Mouse (Mus musculus): ENCODE data around the gene Dffa. TPM values are rescaled to one million over a fixed set of nuclear protein-coding genes. Genes with fewer than 3 reads are reported as not detected.

Gene Dffa
- 22.8 and 23.3 TPM in 2 replicates for polyA plus RNA-seq (2015; fragmentation: Nextera tagmentation; extraction: Ambion mirVana)

DNA sequence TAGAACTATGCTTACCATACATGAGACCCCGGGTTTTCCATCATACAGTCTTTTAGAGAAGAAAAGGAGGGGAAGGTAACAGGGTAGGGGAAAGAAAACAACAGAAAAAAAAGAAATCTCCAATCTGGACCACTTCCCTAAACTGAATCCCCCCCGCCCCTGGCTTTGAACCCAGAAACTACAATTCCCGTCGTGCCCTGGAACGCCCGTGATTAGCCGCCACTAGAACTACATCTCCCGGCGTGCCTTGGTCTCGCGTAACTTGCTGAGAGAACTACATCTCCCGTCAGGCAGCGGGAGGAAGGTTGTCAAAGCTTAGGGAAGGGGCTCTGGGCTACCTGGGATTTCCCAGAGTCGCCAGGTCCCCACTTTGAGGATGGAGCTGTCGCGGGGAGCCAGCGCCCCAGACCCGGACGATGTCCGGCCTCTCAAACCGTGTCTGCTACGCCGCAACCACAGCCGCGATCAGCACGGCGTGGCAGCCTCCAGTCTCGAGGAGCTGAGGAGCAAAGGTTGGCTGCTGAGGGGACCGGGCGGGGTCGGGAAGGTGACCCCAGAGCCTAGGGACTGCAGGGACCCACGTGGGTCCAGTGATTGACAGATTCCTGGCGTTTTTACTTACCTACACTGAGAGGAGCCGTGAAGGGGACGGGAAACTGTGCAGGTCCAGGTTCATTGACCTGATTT lies at the start of gene Dffa:
Dffa (plus strand) TSS at position 272 of the 687 bp plus-strand sequence.
- Histone ChIP-seq H3K9me3 (replicated peaks; ENCODE audit: control insufficient read depth, low read length, poor library complexity, severe bottlenecking) (no peaks in the 10 kb centered on the region), H3K4me2 (ENCODE audit: low read length) (peak within 1 kb of the TSS; percentile 72), H3K27me3 (ENCODE audit: control insufficient read depth, insufficient read depth, low read depth, low read length) (no peaks in the 10 kb centered on the region), H3K27ac (ENCODE audit: low read length) (peak within 1 kb of the TSS; percentile 66), H3K36me3 (ENCODE audit: control insufficient read depth, insufficient read depth, low read length) (no peaks in the 10 kb centered on the region), H3K9ac (ENCODE audit: low read depth, low read length) (peak within 1 kb of the TSS; percentile 91), H3K4me1 (ENCODE audit: control insufficient read depth, insufficient read depth, low read length) (peaks cover 7% of the 10 kb centered on the region), H3K4me3 (ENCODE audit: low read depth, low read length) (peak within 1 kb of the TSS; percentile 84)
- WGBS: under 1% methylated on average over 35 of the region's 35 CpGs
- ATAC-seq: peak; percentile 91

DNA sequence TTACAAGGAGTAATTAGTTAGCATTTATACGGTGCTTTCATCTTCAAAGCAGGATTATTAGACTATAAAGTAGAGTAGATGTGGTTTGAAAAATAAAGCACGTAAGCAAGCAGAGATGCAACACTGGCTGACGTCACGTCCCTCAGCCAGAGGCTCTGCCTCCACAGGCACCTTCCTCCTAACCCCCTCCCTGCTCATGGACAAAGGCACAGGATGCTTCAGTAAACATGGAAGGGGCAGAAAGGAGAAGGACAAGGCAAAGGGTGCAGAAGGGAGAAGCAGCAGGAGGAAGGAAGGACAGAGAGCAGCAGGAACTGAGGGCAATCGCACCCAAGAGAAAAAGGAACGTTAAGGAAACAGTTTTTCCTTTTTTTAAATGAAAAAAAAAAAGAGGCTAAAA lies 48.1 kb upstream of the Dffa start:
- WGBS: 47% methylated on average over 6 of the region's 6 CpGs
- H3K36me3 ChIP-seq (ENCODE audit: control insufficient read depth, insufficient read depth, low read length): no peaks in the 10 kb centered on the region

DNA sequence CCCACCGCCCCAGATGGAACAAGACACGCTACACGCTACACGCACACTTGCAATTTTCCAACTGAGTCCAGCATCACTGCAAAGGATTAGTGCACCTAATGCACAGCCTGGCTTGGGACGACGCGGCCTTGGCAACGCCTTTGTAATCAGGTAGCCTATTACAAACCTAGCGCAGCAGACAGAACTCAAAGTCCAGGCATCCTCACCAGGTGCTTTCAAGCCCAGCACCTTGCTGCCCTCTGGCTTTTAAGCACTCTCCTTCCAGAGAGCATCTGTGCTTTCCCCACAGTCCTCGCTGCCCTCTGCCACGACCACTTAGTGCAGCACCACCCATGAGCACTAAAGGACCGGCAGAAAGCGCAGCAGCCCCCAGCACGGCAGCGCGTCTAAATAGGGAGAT lies 47.0 kb upstream of the Dffa start:
- no peaks in the 10 kb centered on the region for H3K27me3 ChIP-seq (ENCODE audit: control insufficient read depth, insufficient read depth, low read depth, low read length)
- WGBS: 68% methylated on average over 16 of the region's 16 CpGs
- H3K4me2 ChIP-seq (ENCODE audit: low read length): no peak overlapping the region
- H3K36me3 ChIP-seq (ENCODE audit: control insufficient read depth, insufficient read depth, low read length): no peaks in the 10 kb centered on the region
- H3K9me3 ChIP-seq (replicated peaks; ENCODE audit: control insufficient read depth, low read length, poor library complexity, severe bottlenecking): no peaks in the 10 kb centered on the region
- ATAC-seq: no peak
- peak overlapping the region; percentile 32; the same call in 1 of the 2 replicates for H3K9ac ChIP-seq (ENCODE audit: low read depth, low read length)
- no peak overlapping the region for H3K27ac ChIP-seq (ENCODE audit: low read length)
- no peak overlapping the region for H3K4me3 ChIP-seq (ENCODE audit: low read depth, low read length)
- peaks cover 21% of the 10 kb centered on the region for H3K4me1 ChIP-seq (ENCODE audit: control insufficient read depth, insufficient read depth, low read length)

More for the DNA sequence above, 48.1 kb upstream of the Dffa start:
- no peak overlapping the region for H3K9ac ChIP-seq (ENCODE audit: low read depth, low read length)
- H3K4me1 ChIP-seq (ENCODE audit: control insufficient read depth, insufficient read depth, low read length): peaks cover 15% of the 10 kb centered on the region
- no peak overlapping the region for H3K4me3 ChIP-seq (ENCODE audit: low read depth, low read length)
- no peaks in the 10 kb centered on the region for H3K9me3 ChIP-seq (replicated peaks; ENCODE audit: control insufficient read depth, low read length, poor library complexity, severe bottlenecking)
- H3K27ac ChIP-seq (ENCODE audit: low read length): no peak overlapping the region
- no peaks in the 10 kb centered on the region for H3K27me3 ChIP-seq (ENCODE audit: control insufficient read depth, insufficient read depth, low read depth, low read length)
- ATAC-seq: no peak
- H3K4me2 ChIP-seq (ENCODE audit: low read length): no peak overlapping the region

- Histone ChIP-seq H3K4me2 (ENCODE audit: low read length) (no peak overlapping the region), H3K4me3 (ENCODE audit: low read depth, low read length) (no peak overlapping the region), H3K27me3 (ENCODE audit: control insufficient read depth, insufficient read depth, low read depth, low read length) (no peaks in the 10 kb centered on the region), H3K9me3 (replicated peaks; ENCODE audit: control insufficient read depth, low read length, poor library complexity, severe bottlenecking) (no peaks in the 10 kb centered on the region), H3K9ac (ENCODE audit: low read depth, low read length) (no peak overlapping the region), H3K36me3 (ENCODE audit: control insufficient read depth, insufficient read depth, low read length) (no peaks in the 10 kb centered on the region), H3K4me1 (ENCODE audit: control insufficient read depth, insufficient read depth, low read length) (peaks cover 21% of the 10 kb centered on the region), H3K27ac (ENCODE audit: low read length) (no peak overlapping the region)
- WGBS: 55% methylated on average over 14 of the region's 14 CpGs
- ATAC-seq: no peak
Measured at GRCm38 (mm10) chr4:149057470-149057869, 46.5 kb upstream of the Dffa start.

- Histone ChIP-seq H3K9me3 (replicated peaks; ENCODE audit: control insufficient read depth, low read length, poor library complexity, severe bottlenecking) (no peaks in the 10 kb centered on the region), H3K9ac (ENCODE audit: low read depth, low read length) (no peak overlapping the region), H3K4me2 (ENCODE audit: low read length) (no peak overlapping the region), H3K4me3 (ENCODE audit: low read depth, low read length) (no peak overlapping the region), H3K4me1 (ENCODE audit: control insufficient read depth, insufficient read depth, low read length) (peaks cover 21% of the 10 kb centered on the region), H3K27ac (ENCODE audit: low read length) (no peak overlapping the region), H3K36me3 (ENCODE audit: control insufficient read depth, insufficient read depth, low read length) (no peaks in the 10 kb centered on the region), H3K27me3 (ENCODE audit: control insufficient read depth, insufficient read depth, low read depth, low read length) (no peaks in the 10 kb centered on the region)
- WGBS: 59% methylated on average over 7 of the region's 7 CpGs
- no peak for ATAC-seq
Measured at GRCm38 (mm10) chr4:149058298-149058697, 45.6 kb upstream of the Dffa start.

GRCm38 (mm10) chr4:149059713-149060112 lies 44.2 kb upstream of the Dffa start:
- no peaks in the 10 kb centered on the region for H3K36me3 ChIP-seq (ENCODE audit: control insufficient read depth, insufficient read depth, low read length)
- H3K4me1 ChIP-seq (ENCODE audit: control insufficient read depth, insufficient read depth, low read length): peaks cover 21% of the 10 kb centered on the region
- H3K9me3 ChIP-seq (replicated peaks; ENCODE audit: control insufficient read depth, low read length, poor library complexity, severe bottlenecking): no peaks in the 10 kb centered on the region
- no peak for ATAC-seq
- no peak overlapping the region for H3K9ac ChIP-seq (ENCODE audit: low read depth, low read length)
- no peaks in the 10 kb centered on the region for H3K27me3 ChIP-seq (ENCODE audit: control insufficient read depth, insufficient read depth, low read depth, low read length)
- H3K27ac ChIP-seq (ENCODE audit: low read length): no peak overlapping the region
- H3K4me3 ChIP-seq (ENCODE audit: low read depth, low read length): no peak overlapping the region
- no peak overlapping the region for H3K4me2 ChIP-seq (ENCODE audit: low read length)
- 90% methylated on average over 9 of the region's 9 CpGs for WGBS

DNA sequence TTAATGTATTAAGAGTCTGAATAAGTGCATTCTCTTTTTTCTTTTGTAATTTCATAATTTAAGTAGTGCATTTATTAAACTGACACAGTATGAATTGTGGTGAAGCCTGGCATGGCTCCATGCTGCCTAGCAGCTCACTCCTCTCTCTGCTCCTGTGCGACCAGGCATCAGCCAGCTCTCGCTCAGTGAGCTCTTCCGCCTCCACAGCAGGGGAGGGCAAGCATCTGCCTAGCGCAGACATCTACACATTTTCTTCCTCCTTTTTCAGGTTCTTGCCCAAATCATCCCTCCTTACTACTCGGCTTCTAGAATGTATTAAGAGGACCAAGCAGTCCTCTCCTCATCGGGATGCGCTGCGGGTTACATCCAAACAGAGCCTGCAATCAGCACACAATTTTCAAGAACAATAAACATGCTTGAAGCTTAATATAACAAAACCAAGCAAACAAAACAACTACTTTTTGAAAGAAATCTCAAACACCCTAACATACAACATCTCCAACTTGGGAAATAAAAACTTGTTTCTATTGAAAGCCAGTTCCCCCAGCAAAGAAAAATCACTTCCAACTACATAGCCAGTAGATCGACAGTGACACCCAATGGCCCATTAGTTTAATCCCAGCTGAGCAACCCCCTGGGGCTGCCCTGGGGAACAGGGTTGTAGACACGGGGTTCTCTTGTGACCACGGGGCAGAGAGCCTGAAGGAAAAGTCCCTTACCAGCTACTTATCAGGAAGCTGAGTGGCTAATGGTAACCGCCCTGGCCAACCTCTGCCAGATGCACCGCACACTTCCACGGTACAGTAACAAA lies 43.1 kb upstream of the Dffa start:
- no peak overlapping the region for H3K9ac ChIP-seq (ENCODE audit: low read depth, low read length)
- no peak overlapping the region for H3K4me2 ChIP-seq (ENCODE audit: low read length)
- H3K4me1 ChIP-seq (ENCODE audit: control insufficient read depth, insufficient read depth, low read length): peaks cover 18% of the 10 kb centered on the region
- no peaks in the 10 kb centered on the region for H3K27me3 ChIP-seq (ENCODE audit: control insufficient read depth, insufficient read depth, low read depth, low read length)
- no peaks in the 10 kb centered on the region for H3K9me3 ChIP-seq (replicated peaks; ENCODE audit: control insufficient read depth, low read length, poor library complexity, severe bottlenecking)
- no peaks in the 10 kb centered on the region for H3K36me3 ChIP-seq (ENCODE audit: control insufficient read depth, insufficient read depth, low read length)
- no peak overlapping the region for H3K4me3 ChIP-seq (ENCODE audit: low read depth, low read length)
- ATAC-seq: peak; percentile 34; the same call in 1 of the 2 replicates
- WGBS: 32% methylated on average over 14 of the region's 14 CpGs
- no peak overlapping the region for H3K27ac ChIP-seq (ENCODE audit: low read length)

DNA sequence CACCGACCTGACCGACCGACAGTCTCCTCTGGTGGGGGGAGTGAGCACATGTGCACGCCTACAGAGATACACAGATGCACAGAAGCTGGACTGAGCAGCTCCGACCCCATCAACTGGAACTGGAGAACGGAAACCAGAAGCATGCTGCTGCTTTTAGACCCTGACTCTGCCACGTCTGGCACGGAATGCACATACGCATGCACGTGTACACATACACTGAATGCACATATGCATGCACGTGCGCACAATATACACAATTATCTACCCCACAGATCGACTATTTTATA lies 42.6 kb upstream of the Dffa start:
- no peak for ATAC-seq
- H3K9me3 ChIP-seq (replicated peaks; ENCODE audit: control insufficient read depth, low read length, poor library complexity, severe bottlenecking): no peaks in the 10 kb centered on the region
- 71% methylated on average over 13 of the region's 13 CpGs for WGBS
- no peaks in the 10 kb centered on the region for H3K36me3 ChIP-seq (ENCODE audit: control insufficient read depth, insufficient read depth, low read length)
- no peaks in the 10 kb centered on the region for H3K27me3 ChIP-seq (ENCODE audit: control insufficient read depth, insufficient read depth, low read depth, low read length)
- H3K4me2 ChIP-seq (ENCODE audit: low read length): no peak overlapping the region
- no peak overlapping the region for H3K27ac ChIP-seq (ENCODE audit: low read length)
- no peak overlapping the region for H3K4me3 ChIP-seq (ENCODE audit: low read depth, low read length)
- H3K4me1 ChIP-seq (ENCODE audit: control insufficient read depth, insufficient read depth, low read length): peaks cover 16% of the 10 kb centered on the region
- no peak overlapping the region for H3K9ac ChIP-seq (ENCODE audit: low read depth, low read length)
